Mouse (Mus musculus): ENCODE measurements around the gene Gm266. TPM values are rescaled to one million over a fixed set of nuclear protein-coding genes. Genes with fewer than 3 reads are reported as not detected.

Gene Gm266
- total and polyA plus RNA-seq, 2 experiments from 2014 or later, result 5.1 to 5.2 TPM

DNA sequence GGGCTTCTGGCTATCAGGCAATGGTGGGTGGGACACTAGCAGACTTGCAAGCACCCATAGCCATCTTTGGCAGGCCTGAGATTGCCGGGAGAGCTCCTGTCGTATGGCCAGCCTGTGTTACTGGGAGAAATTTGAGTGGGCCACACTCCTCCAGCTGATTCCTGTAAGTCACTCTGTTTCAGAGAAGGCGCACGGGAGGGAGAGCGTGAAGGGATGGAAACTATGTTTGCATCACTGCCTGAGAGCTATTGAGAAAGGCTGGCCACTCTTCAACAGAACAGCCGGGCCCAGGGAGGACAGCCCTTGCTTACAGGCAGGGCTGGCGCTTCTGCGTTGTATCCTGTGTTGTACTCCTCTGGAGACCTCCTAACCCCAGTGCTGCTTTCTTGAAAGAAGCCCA is 49.0 kb downstream of the Gm266 start:
- no peak overlapping the region for H3K4me2 ChIP-seq (ENCODE audit: low read depth)
- ATAC-seq (no peak), DNase-seq (no peak)
- H3K36me3 ChIP-seq (ENCODE audit: insufficient read depth), result no peaks in the 10 kb centered on the region
- H3K9me3 ChIP-seq (ENCODE audit: low read length), result no peaks in the 10 kb centered on the region
- H3K27ac ChIP-seq (ENCODE audit: low read depth, low read length), result no peak overlapping the region
- no peak for TF ChIP-seq CTCF (IDR thresholded peaks at IDR 0.05; ENCODE audit: low read depth)
- 69% methylated on average over 8 of the region's 8 CpGs for WGBS
- no peak overlapping the region for H3K9ac ChIP-seq
- no peak overlapping the region for H3K4me3 ChIP-seq (ENCODE audit: low read depth, low read length)
- H3K4me1 ChIP-seq (ENCODE audit: insufficient read depth), result no peaks in the 10 kb centered on the region
- peaks cover 11% of the 10 kb centered on the region for H3K27me3 ChIP-seq (ENCODE audit: insufficient read depth, low read length)

DNA sequence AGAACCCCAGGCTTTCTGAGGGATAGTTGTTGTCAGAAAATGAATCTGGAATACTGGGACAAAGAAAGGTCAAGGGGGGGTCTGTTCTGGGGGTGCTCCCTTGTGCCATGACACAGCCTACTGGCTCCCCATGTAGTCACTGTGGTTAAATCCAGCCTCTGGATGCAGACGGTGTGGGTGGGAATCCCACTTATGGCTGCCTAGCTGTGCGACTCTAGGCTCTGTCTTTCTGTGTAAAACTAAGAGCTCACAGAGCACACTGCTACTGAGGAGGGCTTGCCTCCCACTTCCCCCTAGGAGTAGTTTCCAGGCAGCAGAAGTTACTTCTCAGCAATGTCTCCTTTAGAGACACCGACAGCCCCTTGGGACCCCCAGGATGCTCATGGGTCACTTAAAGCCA is 49.5 kb downstream of the Gm266 start:
- peaks cover 7% of the 10 kb centered on the region for H3K27me3 ChIP-seq (ENCODE audit: insufficient read depth, low read length)
- H3K9ac ChIP-seq, result no peak overlapping the region
- no peaks in the 10 kb centered on the region for H3K9me3 ChIP-seq (ENCODE audit: low read length)
- H3K4me3 ChIP-seq (ENCODE audit: low read depth, low read length), result no peak overlapping the region
- H3K27ac ChIP-seq (ENCODE audit: low read depth, low read length), result no peak overlapping the region
- TF ChIP-seq CTCF (IDR thresholded peaks at IDR 0.05; ENCODE audit: low read depth), result no peak
- no peak for ATAC-seq
- H3K4me1 ChIP-seq (ENCODE audit: insufficient read depth), result no peaks in the 10 kb centered on the region
- 83% methylated on average over 3 of the region's 3 CpGs for WGBS
- H3K36me3 ChIP-seq (ENCODE audit: insufficient read depth), result no peaks in the 10 kb centered on the region
- no peak overlapping the region for H3K4me2 ChIP-seq (ENCODE audit: low read depth)
- no peak for DNase-seq

DNA sequence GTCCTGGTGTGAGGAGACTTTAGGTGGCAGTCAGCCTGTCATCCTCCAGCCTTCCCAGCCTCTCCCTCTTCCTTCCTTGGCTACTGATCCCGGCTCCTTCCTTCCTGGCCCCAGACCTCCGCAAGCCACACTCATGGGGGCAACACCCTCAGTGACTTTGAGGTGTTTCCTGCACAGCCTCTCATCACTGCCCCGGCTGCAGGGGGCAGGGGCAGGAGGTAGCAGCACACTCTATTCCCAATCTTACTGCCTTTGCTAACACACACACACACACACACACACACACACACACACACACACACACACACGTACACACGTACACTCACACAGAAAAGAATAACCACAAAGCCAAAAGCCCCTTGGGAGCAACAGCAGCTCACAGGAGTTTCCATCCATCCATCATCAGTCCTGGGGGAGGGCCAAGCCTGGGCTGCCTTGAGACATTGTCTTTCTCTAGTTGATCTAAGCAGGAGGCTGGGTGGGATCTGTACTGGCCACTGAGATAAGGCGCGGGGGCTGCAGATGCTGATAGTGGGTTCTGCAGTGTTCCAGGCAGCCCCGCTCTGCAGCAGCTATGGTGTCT is 50.8 kb downstream of the Gm266 start:
- Histone ChIP-seq H3K4me1 (ENCODE audit: insufficient read depth) (peaks cover 7% of the 10 kb centered on the region; the same call in 1 of the 2 replicates), H3K9ac (no peak overlapping the region), H3K4me3 (ENCODE audit: low read depth, low read length) (no peak overlapping the region), H3K36me3 (ENCODE audit: insufficient read depth) (no peaks in the 10 kb centered on the region), H3K27ac (ENCODE audit: low read depth, low read length) (peak overlapping the region; percentile 15; the same call in 1 of the 2 replicates), H3K9me3 (ENCODE audit: low read length) (no peaks in the 10 kb centered on the region), H3K27me3 (ENCODE audit: insufficient read depth, low read length) (peaks cover 11% of the 10 kb centered on the region), H3K4me2 (ENCODE audit: low read depth) (no peak overlapping the region)
- 53% methylated on average over 8 of the region's 8 CpGs for WGBS
- TF ChIP-seq CTCF (IDR thresholded peaks at IDR 0.05; ENCODE audit: low read depth), result no peak
- no peak for DNase-seq
- ATAC-seq, result no peak

Other genes with a start within 250 kb of the Gm266 start
- gene Amn, start 214.7 kb downstream of the Gm266 start, total RNA-seq (2014; rRNA removed), result 22.7 and 24.7 TPM in 2 replicates
- 50.8 and 59.9 TPM in 2 replicates for gene Amn, start 214.7 kb downstream of the Gm266 start, polyA plus RNA-seq (2015; fragmentation: Nextera tagmentation; extraction: Ambion mirVana)
- gene Cdc42bpb, start 108.1 kb downstream of the Gm266 start, total RNA-seq (2014; rRNA removed), result 113 and 139 TPM in 2 replicates
- 28.0 and 31.1 TPM in 2 replicates for gene Cdc42bpb, start 108.1 kb downstream of the Gm266 start, polyA plus RNA-seq (2015; fragmentation: Nextera tagmentation; extraction: Ambion mirVana)
- 3.7 and 4.4 TPM in 2 replicates for gene Lbhd2, start 79.0 kb downstream of the Gm266 start, total RNA-seq (2014; rRNA removed)
- 10.5 and 12.9 TPM in 2 replicates for gene Lbhd2, start 79.0 kb downstream of the Gm266 start, polyA plus RNA-seq (2015; fragmentation: Nextera tagmentation; extraction: Ambion mirVana)
- gene Exoc3l4, start 68.8 kb downstream of the Gm266 start, total RNA-seq (2014; rRNA removed), result 2.1 TPM in 2 replicates
- 1.5 and 2.0 TPM in 2 replicates for gene Exoc3l4, start 68.8 kb downstream of the Gm266 start, polyA plus RNA-seq (2015; fragmentation: Nextera tagmentation; extraction: Ambion mirVana)
- 1.0 and 4.8 TPM in 2 replicates for gene Tnfaip2, start 43.4 kb downstream of the Gm266 start, total RNA-seq (2014; rRNA removed)
- gene Tnfaip2, start 43.4 kb downstream of the Gm266 start, polyA plus RNA-seq (2015; fragmentation: Nextera tagmentation; extraction: Ambion mirVana), result 0.33 and 1.2 TPM in 2 replicates
- 273 and 366 TPM in 2 replicates for gene Eif5, start 52.2 kb upstream of the Gm266 start, total RNA-seq (2014; rRNA removed)
- gene Eif5, start 52.2 kb upstream of the Gm266 start, polyA plus RNA-seq (2015; fragmentation: Nextera tagmentation; extraction: Ambion mirVana), result 580 and 648 TPM in 2 replicates
- 172 and 182 TPM in 2 replicates for gene Mark3, start 88.7 kb upstream of the Gm266 start, total RNA-seq (2014; rRNA removed)
- 36.9 and 42.4 TPM in 2 replicates for gene Mark3, start 88.7 kb upstream of the Gm266 start, polyA plus RNA-seq (2015; fragmentation: Nextera tagmentation; extraction: Ambion mirVana)
- gene Ckb, start 186.5 kb upstream of the Gm266 start, total RNA-seq (2014; rRNA removed), result 1,430 and 1,456 TPM in 2 replicates
- 1,561 and 1,650 TPM in 2 replicates for gene Ckb, start 186.5 kb upstream of the Gm266 start, polyA plus RNA-seq (2015; fragmentation: Nextera tagmentation; extraction: Ambion mirVana)
- 15.9 and 19.6 TPM in 2 replicates for gene Trmt61a, start 192.3 kb upstream of the Gm266 start, total RNA-seq (2014; rRNA removed)
- 8.8 and 10.9 TPM in 2 replicates for gene Trmt61a, start 192.3 kb upstream of the Gm266 start, polyA plus RNA-seq (2015; fragmentation: Nextera tagmentation; extraction: Ambion mirVana)
- 50.6 and 54.2 TPM in 2 replicates for gene Bag5, start 227.4 kb upstream of the Gm266 start, total RNA-seq (2014; rRNA removed)
- gene Bag5, start 227.4 kb upstream of the Gm266 start, polyA plus RNA-seq (2015; fragmentation: Nextera tagmentation; extraction: Ambion mirVana), result 60.7 and 71.2 TPM in 2 replicates
- gene Apopt1, start 227.4 kb upstream of the Gm266 start, total RNA-seq (2014; rRNA removed), result 27.8 and 30.1 TPM in 2 replicates
- gene Apopt1, start 227.4 kb upstream of the Gm266 start, polyA plus RNA-seq (2015; fragmentation: Nextera tagmentation; extraction: Ambion mirVana), result 52.7 and 59.8 TPM in 2 replicates

Measured in forebrain, postnatal 0 days (tissue).